Mouse (Mus musculus): Measurements from ENCODE around the gene Cherp. TPM values are rescaled to one million over a fixed set of nuclear protein-coding genes. Genes with fewer than 3 reads are reported as not detected.

Cherp gene
- total RNA-seq (2021) (10 to 100 TPM; 66.3 to 71.0 TPM), polyA plus RNA-seq (2012; rRNA removed) (63.8 and 77.3 TPM in 2 replicates)
- long read RNA-seq, transcript Cherp-207 (18 exons, 3,646 nt) = major isoform, 10 of 19 reads
- long read RNA-seq, partial matches to known transcripts = 6 of 19 reads
- long read RNA-seq, other reads (novel, unspliced or antisense) = 3 of 19 reads

GRCm38 (mm10) chr8:72474826-72475546 is at the start of gene Cherp:
Gene Cherp (minus strand): TSS chr8:72475226.
- DNase-seq = peak; percentile 98

GRCm38 (mm10) chr8:72521888-72522287 is 46.9 kb upstream of the Cherp start:
- DNase-seq = no peak

- no peak for DNase-seq
Observed at GRCm38 (mm10) chr8:72517421-72517988, 42.5 kb upstream of the Cherp start.

GRCm38 (mm10) chr8:72513158-72513557 is 38.1 kb upstream of the Cherp start:
- no peak for DNase-seq

GRCm38 (mm10) chr8:72512648-72513047 is 37.6 kb upstream of the Cherp start:
- DNase-seq = no peak

GRCm38 (mm10) chr8:72507505-72507904 is 32.5 kb upstream of the Cherp start:
- DNase-seq = no peak

GRCm38 (mm10) chr8:72504637-72505314 is 29.8 kb upstream of the Cherp start:
- no peak for DNase-seq

GRCm38 (mm10) chr8:72504137-72504536 is 29.1 kb upstream of the Cherp start:
- no peak for DNase-seq

- DNase-seq = no peak
Observed at GRCm38 (mm10) chr8:72500521-72500931, 25.5 kb upstream of the Cherp start.

GRCm38 (mm10) chr8:72499521-72500284 is 24.7 kb upstream of the Cherp start:
- DNase-seq = no peak

- DNase-seq = no peak
Observed at GRCm38 (mm10) chr8:72498527-72498926, 23.5 kb upstream of the Cherp start.

GRCm38 (mm10) chr8:72497911-72498310 is 22.9 kb upstream of the Cherp start:
- DNase-seq = no peak

- no peak for DNase-seq
Observed at GRCm38 (mm10) chr8:72496217-72496616, 21.2 kb upstream of the Cherp start.

GRCm38 (mm10) chr8:72495411-72496111 is 20.5 kb upstream of the Cherp start:
- peak; percentile 33 for DNase-seq

GRCm38 (mm10) chr8:72493381-72493780 is 18.4 kb upstream of the Cherp start:
- DNase-seq = no peak

GRCm38 (mm10) chr8:72492622-72493081 is 17.6 kb upstream of the Cherp start:
- DNase-seq = peak; percentile 100

- no peak for DNase-seq
Observed at GRCm38 (mm10) chr8:72491680-72492621, 16.9 kb upstream of the Cherp start, which contains the start of gene Slc35e1. Gene Slc35e1 (minus strand): TSS chr8:72492614.

GRCm38 (mm10) chr8:72491017-72491416 is 16.0 kb upstream of the Cherp start:
- DNase-seq = no peak

- no peak for DNase-seq
Observed at GRCm38 (mm10) chr8:72487014-72487413, 12.0 kb upstream of the Cherp start.
